Mouse (Mus musculus) right cerebral cortex, adult 18-20 months (tissue): Measurements from ENCODE around the gene Duox2.

Source experiments
- DNase-seq: peaks from one replicate; pipeline ENCODE4 v3.0.0; 2022; ENCODE audit warnings: mixed read lengths

Gene Duox2

DNA sequence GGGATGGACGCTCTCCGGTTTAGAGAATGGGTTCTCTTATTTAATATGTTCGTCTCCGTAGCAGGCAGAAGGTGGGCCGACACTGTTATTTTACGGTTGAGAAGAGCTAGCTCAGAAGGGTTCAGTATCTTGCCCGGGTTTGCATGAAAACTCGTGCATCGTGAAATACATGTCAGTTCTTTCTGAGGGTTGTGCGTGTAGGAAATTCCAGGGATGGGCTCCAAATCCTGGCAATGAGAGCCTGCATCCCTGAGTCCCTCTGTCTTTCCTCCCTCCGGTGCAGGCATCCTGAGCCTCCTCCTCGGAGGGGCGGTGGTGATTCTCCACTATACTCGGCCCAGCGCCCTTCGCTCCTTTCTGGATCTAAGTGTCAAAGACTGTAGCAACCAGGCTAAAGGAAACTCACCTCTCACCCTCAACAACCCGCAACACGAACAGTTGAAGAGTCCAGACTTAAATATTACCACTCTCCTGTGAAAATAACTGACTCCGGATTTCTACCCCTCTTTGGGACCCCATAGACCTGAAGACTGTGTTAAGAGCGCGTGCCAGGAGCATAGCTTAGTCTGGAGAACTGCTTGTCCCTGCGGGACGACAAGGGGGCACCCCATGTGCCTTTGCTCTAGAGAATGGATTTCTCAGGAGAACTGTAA, 3.8 kb upstream of the Duox2 start:
- no peak for DNase-seq

DNA sequence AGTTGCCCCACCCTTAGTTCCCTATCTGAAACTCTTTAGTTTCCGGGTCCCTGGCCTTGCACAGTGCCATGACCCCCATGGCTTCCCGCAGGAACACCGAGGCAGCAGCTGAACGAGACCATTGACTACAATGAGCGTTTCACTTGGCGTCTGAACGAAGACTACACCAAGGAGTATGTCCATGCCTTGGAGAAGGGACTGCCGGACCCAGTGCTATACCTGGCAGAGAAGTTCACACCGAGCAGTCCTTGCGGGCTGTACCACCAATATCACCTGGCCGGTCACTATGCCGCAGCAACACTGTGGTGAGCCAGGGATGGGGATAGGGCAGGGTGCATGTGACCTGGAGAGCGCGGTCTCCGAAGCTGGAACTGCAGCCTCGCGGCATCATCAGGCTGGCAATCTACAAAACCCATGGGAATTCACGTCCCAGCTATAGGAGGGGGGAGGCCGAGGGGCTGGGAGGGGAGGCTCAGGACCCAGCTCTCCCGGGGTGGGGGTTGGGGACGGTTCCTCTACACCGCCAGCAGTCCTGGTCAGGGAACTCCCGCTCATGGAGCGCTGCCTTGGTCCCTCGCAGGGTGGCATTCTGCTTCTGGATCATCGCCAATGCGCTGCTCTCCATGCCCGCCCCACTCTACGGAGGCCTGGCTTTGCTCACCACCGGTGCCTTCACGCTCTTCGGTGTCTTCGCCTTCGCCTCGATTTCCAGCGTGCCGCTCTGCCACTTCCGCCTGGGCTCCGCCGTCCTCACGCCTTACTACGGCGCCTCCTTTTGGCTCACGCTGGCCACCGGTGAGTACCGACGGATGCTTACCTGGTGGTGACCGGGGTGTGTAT, 3.1 kb upstream of the Duox2 start:
- peak; percentile 8 for DNase-seq

DNA sequence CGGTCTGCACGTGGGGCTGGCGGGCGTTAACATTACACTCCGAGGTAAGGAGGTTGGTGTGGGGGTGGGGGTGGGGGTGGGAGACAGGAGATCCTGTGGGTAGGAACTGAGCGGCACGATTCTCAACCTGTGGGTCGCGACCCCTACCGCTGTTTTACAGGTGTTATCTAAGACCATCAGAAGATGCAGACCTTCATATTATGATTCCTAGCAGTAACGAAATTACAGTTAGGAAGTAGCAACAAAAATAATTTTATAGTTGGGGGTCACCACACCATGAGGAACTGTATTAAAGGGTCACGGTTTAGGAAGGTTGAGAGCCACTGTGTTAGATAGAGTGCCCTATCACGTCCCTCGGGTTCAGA, 2.4 kb upstream of the Duox2 start:
- DNase-seq = no peak

DNA sequence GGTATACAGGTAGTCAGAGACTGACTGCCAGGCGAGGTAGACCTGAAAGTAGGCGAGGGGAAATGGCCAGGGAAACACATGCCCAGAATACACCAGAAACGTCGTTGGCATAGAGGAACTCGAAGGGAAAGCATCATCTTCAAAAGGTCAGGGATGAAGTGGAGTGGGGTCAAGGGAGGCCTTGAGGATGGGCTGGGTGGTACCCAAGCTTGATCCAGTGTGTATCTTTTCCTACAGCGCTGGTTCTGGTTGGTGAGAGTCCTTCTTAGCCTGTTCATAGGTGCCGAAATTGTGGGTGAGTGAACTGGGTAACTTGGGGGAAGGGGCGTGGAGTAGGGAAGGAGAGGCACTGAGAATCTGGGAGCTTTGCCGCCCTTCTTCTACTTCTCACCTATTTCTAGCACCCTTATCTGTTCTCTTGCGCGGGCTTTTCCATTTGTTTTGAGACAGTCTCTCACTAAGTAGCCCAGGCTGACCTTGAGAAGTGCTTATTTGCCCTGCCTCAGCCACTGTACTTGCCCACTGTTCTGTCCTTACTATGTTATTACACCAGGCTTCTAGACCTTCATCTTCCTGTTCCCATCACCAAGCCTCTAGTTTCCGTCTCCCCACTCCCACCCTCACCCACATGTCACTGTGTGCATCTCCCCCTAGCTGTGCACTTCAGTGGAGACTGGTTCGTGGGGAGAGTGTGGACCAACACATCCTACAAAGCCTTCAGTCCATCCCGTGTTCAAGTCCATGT, 1.8 kb upstream of the Duox2 start:
- no peak for DNase-seq

DNA sequence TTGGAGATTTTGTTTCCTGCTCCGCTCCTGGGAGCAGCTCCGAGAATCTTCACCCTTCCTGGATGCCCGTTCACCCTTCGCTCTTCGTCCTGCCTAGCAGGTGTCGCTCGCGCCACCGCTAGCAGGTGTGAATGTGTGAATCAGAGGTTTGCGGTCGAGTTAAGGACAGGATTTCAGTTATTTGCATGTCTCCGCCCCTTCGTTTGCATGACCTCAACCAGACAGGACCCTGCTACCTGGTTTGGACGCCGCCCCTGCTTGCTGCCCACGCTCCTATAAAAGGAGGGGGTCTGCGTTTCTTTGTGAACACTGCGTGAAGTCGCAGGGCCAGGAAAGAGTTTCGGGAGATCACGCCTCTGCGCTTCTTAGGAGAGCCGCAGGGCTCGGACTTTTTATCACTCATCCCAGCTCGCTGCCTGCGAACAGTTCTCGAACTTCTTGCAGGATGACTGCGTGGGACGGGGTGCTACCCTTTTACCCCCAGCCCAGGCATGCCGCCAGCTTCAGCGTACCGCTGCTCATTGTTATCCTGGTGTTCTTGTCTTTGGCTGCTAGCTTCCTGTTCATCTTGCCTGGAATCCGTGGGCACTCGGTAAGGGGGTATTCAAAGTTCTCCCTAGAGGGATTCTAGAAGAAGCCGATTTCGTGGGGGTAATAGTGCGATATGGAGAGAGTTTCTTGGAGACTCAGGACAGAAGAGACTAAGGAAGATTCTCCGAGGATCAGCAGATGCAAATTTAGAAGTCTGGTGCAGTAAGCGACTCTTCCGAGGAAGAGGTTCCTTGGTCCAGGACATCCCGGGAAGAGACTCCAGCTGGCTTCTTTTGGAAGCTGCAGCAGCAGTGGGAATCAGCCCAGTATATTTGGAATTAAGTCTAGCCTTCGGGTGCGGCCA, 594 bp upstream of the Duox2 start, which contains the start of gene Duoxa2:
Gene Duoxa2, plus strand, starts transcription at position 305 of the 895 bp plus-strand sequence.
- no peak for DNase-seq

DNA sequence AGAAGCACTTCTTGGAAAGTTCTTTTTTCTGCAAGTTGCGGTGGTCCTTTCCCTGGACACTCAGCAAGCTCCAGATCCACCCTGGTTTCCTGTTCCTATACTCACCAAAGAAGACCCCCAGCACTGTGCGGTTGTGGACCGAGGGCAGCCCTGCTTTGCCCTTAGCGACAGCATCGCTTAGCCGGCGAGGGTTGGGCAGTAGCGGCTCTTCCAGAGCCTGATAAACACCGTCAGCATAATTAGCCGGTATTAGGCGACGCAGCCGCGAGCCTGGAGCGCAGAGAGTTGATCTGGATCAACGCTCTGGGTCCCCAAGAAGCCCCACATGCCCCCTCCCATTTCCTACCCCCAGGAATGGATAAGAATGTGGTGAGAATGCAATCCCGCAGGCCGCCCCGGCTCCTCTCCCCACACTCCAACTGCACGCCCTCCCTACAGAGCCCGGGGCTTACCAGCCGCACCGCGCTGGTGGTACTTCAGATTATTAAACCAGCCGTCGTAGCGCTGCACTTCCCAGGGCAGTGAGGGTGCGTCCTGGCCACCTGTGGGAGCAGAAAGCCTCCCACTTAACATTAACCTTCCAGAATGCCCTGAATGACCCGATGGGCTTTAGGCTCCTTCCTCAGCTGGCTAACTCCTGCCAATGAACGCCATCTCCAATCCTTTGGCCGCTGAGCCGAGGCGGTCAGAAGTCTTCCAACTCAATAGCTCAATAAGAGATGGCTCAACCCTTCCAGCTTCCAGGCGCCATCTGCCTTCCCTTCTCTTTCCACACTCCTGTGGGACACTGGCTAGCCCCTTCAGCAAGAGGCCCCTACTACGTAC, 766 bp downstream of the Duox2 start:
- no peak for DNase-seq

DNA sequence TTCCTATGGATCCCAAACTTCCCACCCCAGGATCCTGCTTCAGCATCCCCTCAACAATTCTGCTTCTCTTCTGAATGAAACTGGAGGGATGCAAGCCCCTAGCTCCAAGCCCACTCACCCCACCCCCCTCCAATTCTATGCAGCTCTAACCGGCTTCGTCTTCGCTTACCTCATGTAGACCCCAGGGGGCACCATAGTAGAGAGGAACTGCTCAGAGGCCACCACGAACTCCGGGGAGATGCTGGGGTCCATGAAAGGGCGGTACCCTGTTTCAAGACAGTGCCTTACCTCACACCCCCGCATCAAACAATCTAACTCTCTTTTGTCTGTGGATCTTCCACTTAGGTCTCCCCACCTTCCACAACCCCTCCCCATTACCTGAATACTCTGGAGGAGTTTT, 3.3 kb downstream of the Duox2 start:
- no peak for DNase-seq

DNA sequence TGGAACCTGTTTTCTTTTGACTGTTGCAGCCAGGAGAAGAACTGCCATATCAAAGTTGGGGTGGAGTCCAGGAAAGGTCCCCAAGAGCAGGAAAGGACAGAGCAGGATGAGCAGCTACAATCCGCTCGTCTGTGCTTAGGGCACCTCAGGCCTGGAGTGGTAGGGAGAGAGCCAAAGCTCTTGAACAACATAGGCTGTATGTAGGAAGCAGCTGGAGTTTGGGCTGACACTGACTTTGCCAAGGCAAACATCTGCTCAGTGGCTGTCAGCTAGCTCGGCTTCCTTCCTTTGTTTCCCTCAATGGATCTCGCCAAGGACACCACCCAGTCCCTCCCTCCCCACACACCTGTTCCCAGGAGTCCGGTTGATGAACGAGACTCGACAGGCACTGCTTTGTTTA, 12.1 kb downstream of the Duox2 start:
- DNase-seq = no peak

DNA sequence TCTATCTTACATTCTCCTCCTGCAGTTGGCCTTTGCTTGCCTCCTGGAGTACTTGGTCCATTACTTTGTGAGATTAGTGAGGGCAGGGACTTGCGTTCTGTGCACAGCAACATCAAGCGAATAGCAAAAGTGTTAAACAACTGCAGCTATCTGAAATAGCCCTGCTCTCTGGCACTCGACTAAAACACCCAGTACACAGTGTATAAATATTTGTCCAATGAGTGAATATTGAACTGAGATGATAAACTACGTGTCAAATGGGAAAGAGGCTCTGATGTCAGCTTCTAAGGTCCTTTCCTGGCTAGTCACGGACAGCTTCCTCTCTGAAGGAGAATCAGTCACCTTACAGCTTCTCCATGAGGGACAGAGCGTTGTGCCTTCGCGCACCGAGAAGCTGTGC, 14.2 kb downstream of the Duox2 start:
- DNase-seq = no peak

DNA sequence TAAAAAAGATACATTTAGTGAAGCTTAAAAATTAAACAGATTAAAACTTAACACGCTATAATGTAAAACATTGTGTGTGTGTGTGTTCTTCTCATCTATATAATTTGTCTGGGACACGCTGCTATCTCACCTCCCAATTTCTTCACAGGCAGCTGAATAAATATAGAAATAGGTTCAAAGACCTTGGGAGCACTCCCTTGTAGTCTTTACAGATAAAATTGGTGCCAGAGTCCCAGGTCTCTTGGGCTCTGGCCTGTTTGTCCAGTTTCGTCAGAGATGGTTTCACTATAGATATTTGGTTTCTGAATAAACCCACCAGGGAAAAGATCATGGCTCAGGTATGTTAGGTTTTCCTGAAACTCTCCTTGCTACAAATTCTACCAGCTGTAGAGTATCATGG, 19.5 kb downstream of the Duox2 start:
- DNase-seq = no peak

DNA sequence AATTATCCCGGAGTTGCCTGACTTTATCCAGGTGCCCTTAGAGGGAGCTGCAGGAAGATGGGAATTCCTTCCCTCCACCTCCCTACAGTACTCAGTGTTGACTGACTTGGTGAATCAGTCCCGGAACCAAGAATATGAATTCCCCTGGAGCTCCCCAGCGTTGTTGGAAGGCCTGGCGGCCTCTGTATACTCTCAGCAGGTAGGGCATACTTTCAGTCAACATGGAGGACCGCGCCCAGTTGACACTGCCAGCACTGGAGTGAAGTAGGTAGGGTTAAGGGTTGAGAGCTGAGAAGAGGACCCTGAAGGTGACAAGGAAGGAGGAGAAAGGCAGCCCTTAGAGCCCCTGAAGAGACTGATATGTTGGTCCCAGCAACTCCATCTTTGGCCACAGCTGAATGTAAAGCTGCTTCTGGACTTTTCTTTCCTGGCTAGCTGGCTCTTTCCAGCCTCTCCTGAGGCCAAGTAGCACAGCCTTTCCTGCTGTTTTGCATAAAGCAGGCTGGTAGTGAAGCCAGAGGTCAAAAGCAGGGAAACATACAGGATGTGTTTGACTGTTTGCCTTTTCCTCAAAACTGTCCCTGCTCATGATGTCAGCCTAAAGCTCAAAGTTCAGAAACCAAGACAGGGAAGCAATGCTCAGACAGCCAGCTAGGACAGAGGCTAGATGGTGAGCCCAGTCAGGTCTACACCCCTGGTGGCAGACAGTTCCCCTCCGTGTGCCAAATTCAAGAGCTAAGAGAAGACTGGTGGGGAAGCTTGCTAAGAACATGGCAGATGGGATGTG, 31.6 kb downstream of the Duox2 start:
- DNase-seq = no peak

DNA sequence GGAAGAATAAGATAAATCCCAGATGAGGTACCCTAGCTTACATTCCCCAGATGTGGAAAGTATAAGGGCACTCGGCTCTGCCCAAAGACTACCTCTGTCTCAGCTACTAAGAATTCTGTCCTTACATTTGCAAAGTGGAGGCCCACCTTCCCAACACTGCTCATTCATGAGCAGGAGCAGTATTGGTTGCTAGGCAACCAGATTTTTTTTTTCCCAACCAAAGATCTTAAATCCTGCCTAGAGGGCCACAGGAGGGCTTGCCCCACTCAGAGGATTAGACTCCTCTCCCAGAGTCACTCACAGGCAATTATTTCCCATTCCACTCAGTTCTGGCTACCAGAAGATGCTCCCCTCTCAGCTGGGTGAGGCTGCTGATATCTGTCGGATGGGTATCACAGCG, 33.6 kb downstream of the Duox2 start:
- no peak for DNase-seq

DNA sequence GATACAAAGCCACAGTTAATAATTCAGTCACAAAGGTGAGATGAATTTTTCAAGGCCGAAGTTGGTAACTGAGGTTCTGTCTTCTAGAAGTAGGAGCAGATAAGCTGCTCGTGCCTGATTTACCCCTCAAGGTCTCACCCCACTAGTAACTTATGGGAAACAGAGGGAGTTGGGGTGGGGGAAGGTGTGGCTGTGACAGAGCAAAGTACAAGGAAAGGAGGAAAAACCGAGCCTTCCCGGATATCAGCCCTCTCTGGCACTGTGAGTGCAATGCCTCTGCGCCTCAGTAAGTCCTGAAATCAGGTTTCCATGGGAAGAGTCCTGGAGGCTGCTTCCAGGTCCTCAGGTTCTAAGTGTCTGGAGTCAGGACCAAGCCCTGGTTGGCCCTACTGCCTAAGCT, 37.5 kb downstream of the Duox2 start:
- DNase-seq = no peak

DNA sequence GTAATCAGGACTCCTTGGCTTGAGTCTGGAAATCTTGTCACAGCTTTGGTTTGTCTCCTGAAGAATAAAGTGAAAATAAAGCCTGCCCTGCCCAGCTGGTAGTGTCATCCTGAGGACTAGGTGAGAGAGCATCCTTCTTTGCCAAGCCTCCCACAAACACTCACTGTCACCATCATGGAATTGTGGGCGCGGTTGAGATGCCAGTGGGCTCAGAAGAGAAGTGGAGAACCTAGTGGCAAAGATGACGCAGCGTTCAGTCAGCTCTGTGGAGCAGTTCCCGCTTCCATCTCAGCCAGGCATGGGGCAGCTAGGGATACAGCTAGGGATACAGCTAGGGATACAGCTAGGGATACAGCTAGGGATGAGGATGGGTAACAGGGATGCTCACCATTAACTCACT, 42.3 kb downstream of the Duox2 start:
- DNase-seq = peak; percentile 61

DNA sequence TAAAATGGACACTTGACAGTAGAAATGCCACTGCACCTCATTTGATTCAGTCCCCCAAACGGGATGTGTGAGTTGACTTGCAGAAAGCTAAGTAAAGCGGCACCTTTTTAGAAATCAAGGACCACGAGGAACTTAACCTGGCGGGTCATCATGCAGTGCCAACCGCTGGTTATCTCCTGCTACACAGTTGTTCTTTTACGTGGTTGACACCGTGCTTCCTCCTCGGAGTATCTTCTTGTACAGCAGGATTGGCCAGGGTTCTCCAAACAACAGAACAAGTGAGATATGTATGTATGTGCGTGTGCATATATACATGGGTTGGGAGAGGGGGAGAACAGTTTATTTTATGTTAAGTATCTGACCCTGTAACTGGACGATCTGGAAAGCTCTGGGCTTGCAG, 50.5 kb downstream of the Duox2 start:
- no peak for DNase-seq

DNA sequence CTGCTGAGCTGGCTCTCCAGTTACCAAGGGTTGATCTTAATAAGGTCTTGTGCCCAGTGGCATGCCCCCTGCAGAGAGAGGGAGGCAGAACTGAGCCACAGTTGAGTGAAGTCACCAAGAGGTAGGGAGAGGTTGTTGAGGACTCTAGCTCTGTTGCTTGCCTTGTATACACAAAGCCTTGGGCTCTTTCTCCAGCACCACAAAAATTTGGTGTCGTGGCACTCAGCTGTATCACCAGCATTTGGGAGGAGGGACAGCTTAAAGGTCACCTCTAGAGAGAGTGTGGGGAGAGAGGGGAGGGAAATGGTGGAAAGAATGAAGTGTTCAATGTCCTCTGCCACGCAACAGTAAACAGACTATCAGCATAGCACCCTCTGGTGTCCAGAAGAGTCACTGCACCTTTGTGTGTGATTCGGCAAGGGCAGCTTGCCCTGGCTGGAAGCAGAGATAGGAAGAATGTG, 54.5 kb downstream of the Duox2 start:
- peak; percentile 72 for DNase-seq

DNA sequence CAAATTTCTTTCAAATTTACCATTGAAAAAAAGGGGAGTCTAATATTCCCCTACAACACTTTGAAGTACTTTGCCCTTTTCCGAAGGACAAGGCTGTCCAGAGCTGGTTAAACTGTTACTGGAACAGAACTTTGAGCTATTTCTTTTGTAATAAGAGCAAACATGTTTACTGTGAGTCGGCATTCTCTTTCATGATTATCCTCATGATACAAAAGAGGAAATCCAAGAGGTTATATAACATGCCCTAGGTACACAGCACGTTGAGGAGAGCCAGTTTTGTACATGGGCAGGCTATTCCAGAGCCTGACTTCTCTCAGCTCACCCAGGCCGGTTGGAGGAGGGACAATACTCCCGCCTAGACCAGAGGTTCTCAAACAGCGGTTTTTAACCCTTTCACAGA, 56.3 kb downstream of the Duox2 start:
- no peak for DNase-seq

DNA sequence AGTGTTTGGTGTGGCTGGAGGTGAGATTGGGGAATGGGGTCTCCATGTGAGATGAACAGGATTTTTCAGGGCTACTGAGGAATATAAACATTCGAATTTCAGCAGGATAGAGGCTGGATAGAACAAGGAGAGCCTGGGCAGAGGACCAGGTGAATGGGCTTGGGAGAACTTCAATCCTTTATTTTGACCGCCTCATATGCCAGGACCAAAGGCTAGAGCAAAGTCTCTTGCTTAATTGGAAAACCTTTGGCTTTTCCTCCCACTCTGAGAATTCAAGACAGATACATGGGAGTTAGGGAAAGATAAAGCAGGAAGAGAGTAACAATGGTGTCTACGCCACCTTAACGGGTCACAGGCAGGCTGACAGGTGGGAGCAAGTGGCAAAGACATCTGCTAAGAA, 57.0 kb downstream of the Duox2 start:
- DNase-seq = no peak

DNA sequence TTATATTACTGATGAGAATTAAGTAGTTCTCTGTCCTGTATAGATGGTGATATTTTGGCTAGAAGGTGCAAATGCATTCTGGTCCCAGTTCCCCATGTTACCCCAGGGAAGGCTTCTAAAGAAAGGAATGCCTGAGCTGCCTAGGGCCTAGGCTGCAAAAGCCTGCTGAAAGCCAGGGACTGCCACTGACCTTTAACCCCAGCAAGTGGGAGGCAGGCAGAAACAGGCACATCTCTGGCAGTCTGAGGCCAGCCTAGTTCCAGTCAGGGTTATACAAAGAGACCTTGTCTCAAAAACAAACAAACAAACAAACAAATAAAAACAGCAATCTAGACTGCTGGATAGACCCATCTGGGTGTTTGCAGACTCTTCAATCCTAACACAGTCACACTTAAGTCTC, 57.5 kb downstream of the Duox2 start:
- DNase-seq = no peak

DNA sequence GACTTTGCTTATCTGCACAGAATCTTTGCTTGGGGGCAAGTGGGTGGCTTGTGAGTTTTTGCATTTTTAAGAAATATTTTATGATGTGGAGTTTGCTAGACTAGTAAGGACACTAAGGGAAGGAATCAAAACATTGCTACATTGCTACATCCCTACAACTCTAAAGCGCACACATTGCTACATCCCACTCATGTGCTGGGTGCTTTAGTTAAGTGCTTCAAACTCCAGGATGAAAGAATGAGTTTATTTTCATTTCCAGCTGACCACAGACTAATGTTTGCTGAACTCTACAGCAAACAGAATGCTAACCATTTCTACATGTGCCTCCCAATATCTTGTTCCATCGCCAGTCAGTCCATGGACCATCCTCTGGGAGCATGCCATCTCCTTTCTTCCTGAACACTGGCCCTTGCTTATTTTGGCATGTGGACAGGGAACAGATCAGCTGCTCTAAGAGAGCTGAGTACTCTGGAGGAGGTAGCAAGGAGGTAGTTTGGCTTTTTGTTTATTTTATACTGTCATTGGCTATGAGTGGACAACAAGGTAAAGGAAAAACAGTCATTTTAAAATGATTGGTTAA, 60.3 kb downstream of the Duox2 start:
- no peak for DNase-seq

DNA sequence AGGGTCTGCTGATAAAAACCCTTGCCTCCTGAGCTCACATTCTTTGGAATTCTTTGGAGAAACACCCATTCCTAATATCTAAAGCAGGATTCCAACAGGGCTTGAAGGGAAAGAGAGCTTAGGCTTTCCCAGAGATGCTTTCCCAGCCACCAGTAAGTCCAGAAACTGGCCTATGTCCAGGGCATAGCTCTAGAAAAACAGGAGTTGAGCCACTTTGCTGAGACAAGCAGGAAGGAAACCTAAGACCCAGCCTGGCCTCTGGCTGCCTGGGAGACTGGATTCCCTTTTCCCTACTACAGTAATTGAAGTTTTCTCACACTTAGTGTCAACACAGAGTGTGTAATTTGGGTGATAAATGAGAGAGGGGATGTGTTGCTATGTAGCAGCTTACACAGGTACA, 61.9 kb downstream of the Duox2 start:
- DNase-seq = no peak
